Mouse (Mus musculus) heart, adult 2 months (tissue): ENCODE measurements around the gene Pitpnc1. TPM values are rescaled to one million over a fixed set of nuclear protein-coding genes. Genes with fewer than 3 reads are reported as not detected.

Source experiments
- DNase-seq, 2 experiments: peaks; one replicate each; pipeline ENCODE4 v3.0.0; 2021
- H3K27ac ChIP-seq: fragments of 200-600 bp; 2 replicates; pipeline ENCODE4 v1.8.1; 2022
- H3K27me3 ChIP-seq: fragments of 200-500 bp; 2 replicates; pipeline ENCODE4 v1.6.1; 2012; ENCODE audit warnings: mild to moderate bottlenecking, low read length, inconsistent platforms, mixed read lengths; ENCODE audit not compliant: control insufficient read depth, insufficient read depth
- H3K36me3 ChIP-seq: fragments of 200-500 bp; 2 replicates; pipeline ENCODE4 v1.6.1; 2012; ENCODE audit warnings: low read length, inconsistent platforms; ENCODE audit not compliant: control insufficient read depth, insufficient read depth
- H3K4me1 ChIP-seq: fragments of 200-500 bp; 2 replicates; pipeline ENCODE4 v1.6.1; 2011; ENCODE audit warnings: low read length; ENCODE audit not compliant: control insufficient read depth, insufficient read depth
- H3K4me3 ChIP-seq: fragments of 200-600 bp; 2 replicates; pipeline ENCODE4 v1.8.1; 2022
- H3K79me2 ChIP-seq: fragments of 200-500 bp; replicated peaks from 2 replicates; pipeline ENCODE4 v1.6.1; 2012; ENCODE audit warnings: mild to moderate bottlenecking, inconsistent platforms, low read length, moderate library complexity, mixed read lengths; ENCODE audit not compliant: control insufficient read depth, insufficient read depth
- H3K9ac ChIP-seq: fragments of 200-500 bp; 2 replicates; pipeline ENCODE4 v1.6.1; 2012; ENCODE audit warnings: low read depth, mild to moderate bottlenecking, control low read depth, inconsistent platforms, low read length, mixed read lengths
- CTCF ChIP-seq: fragments of 200-600 bp; IDR thresholded peaks from 2 replicates; pipeline ENCODE4 v1.8.1; 2022; ENCODE audit warnings: antibody characterized with exemption, mild to moderate bottlenecking, moderate library complexity
- EP300 ChIP-seq: fragments of 200-500 bp; IDR thresholded peaks from 2 replicates; pipeline ENCODE4 v1.6.1; 2011; ENCODE audit warnings: low read depth, low read length, control low read depth; ENCODE audit not compliant: insufficient read depth
- POLR2A ChIP-seq: fragments of 200-500 bp; IDR thresholded peaks from 2 replicates; pipeline ENCODE4 v1.6.1; 2011; ENCODE audit warnings: mild to moderate bottlenecking, low read depth, low read length, control low read depth; ENCODE audit not compliant: insufficient read depth
- WGBS: fragments of 180-500 bp; shearing (Covaris S2); methylation state at CpG from one replicate; pipeline ENCODE4 v1.1.7; 2018; 5-methylcytosine and 5-hydroxymethylcytosine counted together
- intact Hi-C: fragments of 180-260 bp; cut with DNase I; formaldehyde crosslinking; loops from one replicate; pipeline ENCODE4 v1.15.1; 2025
- polyA plus RNA-seq: library from polyadenylated mRNA; depleted of rRNA; stranded (reverse); fragments of >200 nt; gene quantifications from 2 replicates; pipeline ENCODE4 v1.2.3, GENCODE M21; 2012
- total RNA-seq, 2 experiments: library from RNA; stranded (reverse); gene quantifications; 2 replicates each; pipeline ENCODE4 v1.2.3; 2021

Pitpnc1 gene
- total and polyA plus RNA-seq, 3 experiments = 22.7 to 68.1 (median 66.4) TPM

DNA sequence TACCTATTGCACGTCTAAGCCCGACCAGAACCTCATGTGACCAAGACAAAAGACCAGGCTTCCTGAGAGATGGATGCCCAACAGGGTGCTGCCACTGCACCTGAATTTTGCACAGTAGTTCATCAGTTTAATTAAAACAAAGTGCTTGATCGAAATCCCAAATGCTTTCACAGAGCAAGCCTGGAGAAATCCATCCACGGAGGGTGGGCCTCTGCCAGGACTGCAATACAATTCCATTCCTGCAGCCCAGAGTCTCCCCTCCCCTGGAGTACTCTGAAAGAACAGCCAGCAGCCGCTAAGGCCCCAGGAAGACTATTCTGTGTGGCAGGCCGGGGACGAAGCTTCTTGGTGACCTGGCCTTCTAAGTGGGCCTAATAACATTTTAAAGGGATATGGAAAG, 50.6 kb downstream of the Pitpnc1 start:
- peaks cover 5% of the 10 kb centered on the region; the same call in 1 of the 2 replicates for H3K36me3 ChIP-seq
- H3K4me1 ChIP-seq = peaks cover 25% of the 10 kb centered on the region
- intact Hi-C loops = no loop called here
- H3K79me2 ChIP-seq = peaks cover 3% of the 10 kb centered on the region; the same call in 1 of the 2 replicates
- H3K27ac ChIP-seq = peak overlapping the region; percentile 83
- H3K4me3 ChIP-seq = no peak overlapping the region
- no peak overlapping the region for H3K9ac ChIP-seq
- H3K27me3 ChIP-seq = no peaks in the 10 kb centered on the region
- TF ChIP-seq POLR2A (no peak), CTCF (no peak), EP300 (no peak)
- DNase-seq = no peak
- 45% methylated on average over 7 of the region's 7 CpGs for WGBS

DNA sequence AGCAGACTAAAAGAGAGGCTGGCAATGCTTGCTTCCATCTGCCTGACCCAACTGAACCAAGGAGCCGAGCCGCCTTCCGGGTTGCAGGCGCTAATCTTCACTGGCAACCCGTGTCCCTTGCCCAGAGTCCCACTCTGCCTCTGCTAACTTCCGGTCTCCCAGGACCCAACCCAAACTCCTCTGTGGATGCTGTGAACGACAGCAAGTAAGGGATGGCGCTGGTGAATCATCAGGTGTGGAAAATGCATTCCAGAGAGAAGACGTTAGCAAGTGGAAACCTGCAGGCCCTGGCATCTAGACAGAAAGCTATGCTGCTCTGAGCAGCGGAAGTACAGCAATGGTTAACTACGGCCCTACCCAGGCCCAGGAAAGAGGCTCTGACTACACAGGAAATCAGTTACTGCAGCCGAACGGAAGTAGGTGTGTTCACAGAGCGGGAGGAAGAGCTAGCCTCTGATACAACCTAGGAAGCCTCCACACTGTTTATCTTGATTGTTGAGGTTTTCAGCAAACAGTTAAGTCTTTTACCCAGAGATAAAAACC, 53.4 kb downstream of the Pitpnc1 start:
- intact Hi-C loops = loop anchor here (1.0 to 2.0 kb wide), 2 partner anchors 32 to 52 kb away; no protein-coding TSS in a partner anchor
- peak overlapping the region; percentile 22 for H3K4me3 ChIP-seq
- peaks cover 4% of the 10 kb centered on the region; the same call in 1 of the 2 replicates for H3K36me3 ChIP-seq
- peaks cover 3% of the 10 kb centered on the region; the same call in 1 of the 2 replicates for H3K79me2 ChIP-seq
- H3K4me1 ChIP-seq = peaks cover 23% of the 10 kb centered on the region
- whole genome bisulfite sequencing = 38% methylated on average over 14 of the region's 14 CpGs
- H3K27me3 ChIP-seq = no peaks in the 10 kb centered on the region
- H3K9ac ChIP-seq = no peak overlapping the region
- H3K27ac ChIP-seq = peak overlapping the region; percentile 83
- DNase-seq = peak; percentile 55 to 80
- TF ChIP-seq EP300 = peak; percentile 91
- peak; percentile 36; the same call in 1 of the 2 replicates for TF ChIP-seq POLR2A
- TF ChIP-seq CTCF = no peak

DNA sequence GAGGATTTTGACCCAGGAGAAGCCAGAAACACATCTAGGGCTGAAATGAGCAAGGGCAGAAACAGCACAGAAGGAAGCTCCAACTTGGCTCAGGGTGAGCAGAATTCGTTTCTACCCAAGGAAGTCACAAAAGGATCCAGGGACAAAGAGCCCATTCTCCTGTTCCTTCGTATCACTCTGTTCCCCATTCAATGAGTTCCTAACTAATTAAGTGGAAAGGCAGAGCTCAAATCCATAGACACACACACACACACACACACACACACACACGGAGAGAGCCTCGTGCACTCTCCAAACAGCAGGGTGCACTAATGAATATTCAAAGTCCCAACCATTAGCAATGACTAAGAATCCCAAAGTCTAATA, 54.0 kb downstream of the Pitpnc1 start:
- Histone ChIP-seq H3K27ac (peak overlapping the region; percentile 83), H3K4me1 (peaks cover 22% of the 10 kb centered on the region), H3K9ac (no peak overlapping the region; the same call in 1 of the 2 replicates), H3K79me2 (peaks cover 3% of the 10 kb centered on the region; the same call in 1 of the 2 replicates), H3K36me3 (peaks cover 4% of the 10 kb centered on the region; the same call in 1 of the 2 replicates), H3K27me3 (no peaks in the 10 kb centered on the region), H3K4me3 (peak overlapping the region; percentile 22)
- no peak for TF ChIP-seq CTCF
- DNase-seq = no peak
- intact Hi-C loops = loop anchor here (2.0 kb wide), 1 partner anchor 32 kb away; no protein-coding TSS in a partner anchor
- WGBS = 32% methylated on average over 4 of the region's 4 CpGs

DNA sequence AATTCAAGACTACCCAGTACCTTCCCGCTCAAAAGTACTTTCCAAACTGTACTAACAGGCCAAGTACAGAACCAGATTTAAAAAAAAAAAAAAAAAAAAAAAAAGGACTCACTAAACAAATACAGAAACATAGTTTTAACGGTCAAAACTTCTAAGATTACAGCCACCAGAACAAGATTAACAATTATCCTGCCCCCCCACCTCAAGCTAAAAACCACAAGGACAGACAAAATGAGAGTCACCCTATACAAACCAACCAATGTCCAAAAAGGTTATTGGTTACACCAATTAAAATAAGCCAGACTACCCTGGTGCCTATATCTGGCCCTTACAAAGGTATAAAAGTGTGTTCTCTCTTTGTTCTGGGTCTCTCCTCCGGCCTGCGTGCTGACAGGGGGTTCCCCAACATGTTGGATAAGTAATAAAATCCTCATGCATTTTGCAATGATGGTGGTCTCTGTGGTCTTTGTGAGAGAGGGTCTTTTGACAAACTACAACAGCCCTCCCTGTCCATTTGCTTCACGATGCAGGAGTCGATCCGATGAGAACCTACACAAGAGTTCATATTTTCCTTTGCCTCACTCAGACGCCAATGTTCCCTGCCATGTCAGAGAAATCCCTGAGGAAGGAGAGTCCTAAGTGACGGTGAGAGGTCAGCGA, 54.5 kb downstream of the Pitpnc1 start:
- intact Hi-C loops = loop anchor here (2.0 kb wide), 1 partner anchor 31 kb away; no protein-coding TSS in a partner anchor
- TF ChIP-seq EP300 = no peak
- TF ChIP-seq CTCF = no peak
- no peak for TF ChIP-seq POLR2A

DNA sequence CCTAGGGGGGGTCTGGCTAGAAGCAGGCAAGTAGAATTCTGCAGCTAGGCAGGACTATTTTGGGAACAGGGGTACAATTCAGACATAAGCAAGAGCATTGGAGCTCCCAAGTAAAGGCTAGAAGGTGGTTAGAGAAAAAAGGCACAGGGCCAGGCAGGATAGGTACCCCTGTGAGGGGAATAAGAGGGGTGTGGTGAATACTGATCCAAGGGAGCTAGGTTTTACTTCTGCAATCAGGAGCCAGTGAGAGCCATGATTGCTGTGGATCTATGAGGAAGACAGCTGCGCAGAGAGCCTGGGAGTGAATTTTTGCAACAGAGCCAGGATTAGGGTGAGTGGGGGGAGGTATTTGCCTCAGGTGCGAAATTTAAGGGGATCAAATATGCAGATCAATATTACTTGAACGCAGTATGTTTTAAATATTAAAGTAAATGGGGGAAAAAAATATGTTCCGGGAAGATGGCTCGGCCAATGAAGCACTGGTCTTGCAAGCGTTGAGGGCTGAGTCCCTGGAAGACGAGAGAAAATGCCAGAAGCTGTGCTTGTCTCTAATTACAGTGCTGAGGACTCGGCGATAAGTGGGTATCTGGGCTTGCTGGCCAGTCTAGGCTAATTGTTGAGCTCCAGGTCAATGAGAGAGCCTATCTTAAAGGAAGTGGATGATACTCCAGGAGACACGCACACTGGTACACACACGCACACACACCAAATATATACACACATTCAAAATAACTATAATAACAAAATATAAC, 55.3 kb downstream of the Pitpnc1 start:
- Histone ChIP-seq H3K27ac (no peak overlapping the region; the same call in 1 of the 2 replicates), H3K79me2 (peaks cover 5% of the 10 kb centered on the region), H3K4me3 (no peak overlapping the region), H3K27me3 (no peaks in the 10 kb centered on the region), H3K9ac (no peak overlapping the region), H3K4me1 (peaks cover 15% of the 10 kb centered on the region), H3K36me3 (peaks cover 4% of the 10 kb centered on the region; the same call in 1 of the 2 replicates)
- DNase-seq = no peak
- WGBS = 65% methylated on average over 11 of the region's 11 CpGs
- no peak for TF ChIP-seq CTCF
- no peak for TF ChIP-seq EP300
- TF ChIP-seq POLR2A = no peak
- intact Hi-C loops = no loop called here

More for the DNA sequence above, 54.5 kb downstream of the Pitpnc1 start:
- H3K27me3 ChIP-seq = no peaks in the 10 kb centered on the region
- peaks cover 2% of the 10 kb centered on the region for H3K79me2 ChIP-seq
- H3K36me3 ChIP-seq = peaks cover 4% of the 10 kb centered on the region; the same call in 1 of the 2 replicates
- DNase-seq = no peak
- no peak overlapping the region for H3K4me3 ChIP-seq
- H3K4me1 ChIP-seq = peaks cover 17% of the 10 kb centered on the region
- H3K9ac ChIP-seq = no peak overlapping the region; the same call in 1 of the 2 replicates
- 66% methylated on average over 10 of the region's 10 CpGs for WGBS
- H3K27ac ChIP-seq = peak overlapping the region; percentile 83
